Mouse (Mus musculus): ENCODE measurements around the gene Gm5891.
"Not testable (repeated sequence)": the region's sequence is repeated elsewhere in the genome, so short reads cannot be mapped to it uniquely, and the experiment has no call there.

The Gm5891 gene

DNA sequence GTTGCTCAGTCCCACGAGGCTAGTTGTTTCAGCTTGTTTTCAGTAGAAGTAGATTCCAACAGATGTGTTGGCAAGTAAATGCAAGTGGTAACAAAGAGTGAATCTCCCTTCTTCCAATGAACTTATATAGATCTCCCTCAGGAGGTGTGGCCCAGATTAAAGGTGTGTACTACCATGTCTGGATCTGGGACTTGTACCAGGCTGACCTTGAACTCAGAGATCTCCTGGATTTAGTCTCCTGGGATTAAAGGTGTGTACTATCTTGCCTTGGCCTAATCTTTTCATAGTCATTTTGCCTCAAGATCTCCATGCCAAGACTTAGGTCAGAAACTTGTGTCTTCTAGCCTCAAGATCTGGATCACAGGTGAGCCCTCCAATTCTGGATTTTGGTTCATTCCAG lies at the start of gene Gm5891:
Gm5891 (minus strand) TSS at position 101 of the 400 bp plus-strand sequence.
- not testable (repeated sequence) for DNase-seq (ENCODE audit: inconsistent ontology term)
